Mouse (Mus musculus) stomach, postnatal 0 days (tissue): ENCODE data around the gene U2af1. TPM values are rescaled to one million over a fixed set of nuclear protein-coding genes. Genes with fewer than 3 reads are reported as not detected.

Experiments used
- ATAC-seq: fragments of 200-750 bp; cut with Nextera tagmentation; 2 replicates; pipeline ENCODE4 v1.8.0; 2017; ENCODE audit not compliant: low FRiP score, low TSS enrichment
- DNase-seq: peaks from one replicate; pipeline ENCODE4 v3.0.0-alpha.2; 2016; ENCODE audit warnings: low spot score
- H3K27ac ChIP-seq: fragments of 300-500 bp; sonication (generic); replicated peaks from 2 replicates; pipeline ENCODE4 v1.5.1; 2014; ENCODE audit warnings: mild to moderate bottlenecking, control low read depth
- H3K27me3 ChIP-seq: fragments of 300-500 bp; sonication (generic); 2 replicates; pipeline ENCODE4 v1.6.1; 2014; ENCODE audit warnings: low read length; ENCODE audit not compliant: control insufficient read depth, insufficient read depth
- H3K36me3 ChIP-seq: fragments of 300-500 bp; sonication (generic); 2 replicates; pipeline ENCODE4 v1.6.1; 2014; ENCODE audit warnings: low read length, mixed read lengths; ENCODE audit not compliant: control insufficient read depth, insufficient read depth
- H3K4me1 ChIP-seq: fragments of 300-500 bp; sonication (generic); replicated peaks from 2 replicates; pipeline ENCODE4 v1.6.1; 2014; ENCODE audit warnings: antibody characterized with exemption; ENCODE audit not compliant: control insufficient read depth, insufficient read depth
- H3K4me2 ChIP-seq: fragments of 300-500 bp; sonication (generic); replicated peaks from 2 replicates; pipeline ENCODE4 v1.6.1; 2014; ENCODE audit warnings: low read depth, mild to moderate bottlenecking, control low read depth, moderate library complexity
- H3K4me3 ChIP-seq: fragments of 300-500 bp; sonication (generic); 2 replicates; pipeline ENCODE4 v1.5.1; 2014; ENCODE audit warnings: low read depth, low read length, control low read depth
- H3K9ac ChIP-seq: fragments of 300-500 bp; sonication (generic); 2 replicates; pipeline ENCODE4 v1.6.1; 2014; ENCODE audit warnings: mild to moderate bottlenecking, low read length, control low read depth, mixed read lengths
- H3K9me3 ChIP-seq: fragments of 300-500 bp; sonication (generic); 2 replicates; pipeline ENCODE4 v1.6.1; 2016; ENCODE audit warnings: low read length; ENCODE audit not compliant: control insufficient read depth
- CTCF ChIP-seq: IDR thresholded peaks from 2 replicates; pipeline ENCODE4 v1.5.1; 2016; ENCODE audit warnings: antibody characterized with exemption, low read depth, mild to moderate bottlenecking, moderate library complexity
- EP300 ChIP-seq: optimal IDR thresholded peaks from 2 replicates; pipeline ENCODE3; 2016; ENCODE audit warnings: antibody characterized with exemption
- WGBS: fragments of 180-500 bp; shearing (Covaris S2); extraction: QIAGEN DNeasy Blood & Tissue Kit; methylation state at CpG from one replicate; pipeline ENCODE4 v1.1.7; 2014; 5-methylcytosine and 5-hydroxymethylcytosine counted together
- polyA plus RNA-seq: library from polyadenylated mRNA; unstranded; fragments of >200 nt; fragmentation: Nextera tagmentation; extraction: Ambion mirVana; gene quantifications from 2 replicates; pipeline ENCODE4 v1.2.1, GENCODE M21; 2015

U2af1 gene
- polyA plus RNA-seq, 1 experiment from 2014 or later = 161 TPM

DNA sequence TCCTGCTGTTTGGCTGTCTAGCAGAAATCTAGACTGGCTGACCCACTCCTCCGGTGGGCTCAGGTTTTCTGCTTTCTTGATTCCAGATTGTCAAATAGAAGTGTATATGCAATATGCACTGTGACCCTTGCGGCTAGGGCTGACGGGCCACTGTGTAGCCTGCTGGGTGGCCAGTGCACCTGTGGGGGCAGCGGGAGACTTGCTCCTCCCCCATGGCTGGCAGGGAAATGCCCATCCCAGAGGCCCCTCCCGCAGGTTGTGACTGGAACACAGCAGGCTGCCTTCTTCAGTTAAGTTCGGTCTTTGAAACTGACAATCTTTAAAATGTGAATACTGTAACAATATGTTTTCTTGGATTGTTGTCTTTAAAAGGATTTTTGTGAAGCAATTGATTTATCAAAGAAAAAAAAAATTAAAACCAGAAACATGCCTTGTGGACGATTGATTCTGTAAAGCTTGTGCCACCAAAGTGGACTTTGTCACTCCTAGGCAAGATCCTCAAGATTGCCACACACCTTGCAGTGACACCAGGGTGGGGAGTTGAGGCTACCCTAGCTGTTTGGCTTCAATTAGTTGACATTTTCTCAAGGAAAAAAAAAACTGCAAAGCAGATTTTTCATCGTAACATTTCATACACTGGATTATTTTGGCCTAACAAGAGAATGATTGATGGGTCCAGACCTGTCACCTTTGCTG, 51.3 kb downstream of the U2af1 start:
- DNase-seq = no peak
- no peak overlapping the region for H3K9ac ChIP-seq
- no peaks in the 10 kb centered on the region for H3K9me3 ChIP-seq
- TF ChIP-seq CTCF = no peak
- no peak for TF ChIP-seq EP300
- H3K36me3 ChIP-seq = peaks cover 16% of the 10 kb centered on the region
- H3K27me3 ChIP-seq = no peaks in the 10 kb centered on the region
- H3K4me3 ChIP-seq = no peak overlapping the region
- ATAC-seq = no peak
- WGBS = 77% methylated on average over 8 of the region's 8 CpGs
- H3K4me2 ChIP-seq = no peak overlapping the region
- H3K27ac ChIP-seq = no peak overlapping the region
- no peaks in the 10 kb centered on the region for H3K4me1 ChIP-seq

GRCm38 (mm10) chr17:31606424-31606823, 52.3 kb downstream of the U2af1 start:
- Histone ChIP-seq H3K9ac (no peak overlapping the region), H3K4me3 (no peak overlapping the region), H3K36me3 (peaks cover 16% of the 10 kb centered on the region), H3K27ac (no peak overlapping the region), H3K4me2 (no peak overlapping the region), H3K4me1 (no peaks in the 10 kb centered on the region), H3K27me3 (no peaks in the 10 kb centered on the region), H3K9me3 (no peaks in the 10 kb centered on the region)
- DNase-seq (no peak), ATAC-seq (no peak)
- 83% methylated on average over 7 of the region's 7 CpGs for WGBS
- TF ChIP-seq CTCF (peak; percentile 54), EP300 (no peak)

GRCm38 (mm10) chr17:31598593-31598992, 60.1 kb downstream of the U2af1 start:
- Histone ChIP-seq H3K4me1 (no peaks in the 10 kb centered on the region), H3K4me3 (no peak overlapping the region), H3K9me3 (no peaks in the 10 kb centered on the region), H3K36me3 (peaks cover 20% of the 10 kb centered on the region), H3K4me2 (no peak overlapping the region), H3K9ac (no peak overlapping the region), H3K27ac (no peak overlapping the region), H3K27me3 (no peaks in the 10 kb centered on the region)
- WGBS = 87% methylated on average over 8 of the region's 8 CpGs
- DNase-seq (no peak), ATAC-seq (no peak)
- TF ChIP-seq CTCF = no peak
- no peak for TF ChIP-seq EP300

GRCm38 (mm10) chr17:31597957-31598356, 60.7 kb downstream of the U2af1 start:
- no peaks in the 10 kb centered on the region for H3K4me1 ChIP-seq
- WGBS = 96% methylated on average over 9 of the region's 9 CpGs
- H3K27ac ChIP-seq = no peak overlapping the region
- H3K27me3 ChIP-seq = no peaks in the 10 kb centered on the region
- TF ChIP-seq EP300 (no peak), CTCF (no peak)
- no peaks in the 10 kb centered on the region for H3K9me3 ChIP-seq
- no peak overlapping the region for H3K4me2 ChIP-seq
- no peak overlapping the region for H3K9ac ChIP-seq
- H3K4me3 ChIP-seq = no peak overlapping the region
- no peak for DNase-seq
- ATAC-seq = no peak
- H3K36me3 ChIP-seq = peaks cover 20% of the 10 kb centered on the region

Other genes starting within 250 kb of the U2af1 start
- 14.9 and 15.6 TPM in 2 replicates for gene Wdr4, start 138.9 kb downstream of the U2af1 start, polyA plus RNA-seq
- gene Ndufv3, start 138.8 kb downstream of the U2af1 start, polyA plus RNA-seq = 334 and 344 TPM in 2 replicates
- 9.5 and 9.8 TPM in 2 replicates for gene Pknox1, start 94.2 kb downstream of the U2af1 start, polyA plus RNA-seq
- gene Cbs, start 21.7 kb downstream of the U2af1 start, polyA plus RNA-seq = 0.83 and 1.2 TPM in 2 replicates
- 0.12 and 0.24 TPM in 2 replicates for gene Cryaa, start 18.9 kb upstream of the U2af1 start, polyA plus RNA-seq
- gene Sik1, start 196.9 kb upstream of the U2af1 start, polyA plus RNA-seq = 18.2 and 19.8 TPM in 2 replicates